Mouse (Mus musculus): ENCODE results near the gene Ttc13. TPM values are rescaled to one million over a fixed set of nuclear protein-coding genes. Genes with fewer than 3 reads are reported as not detected.

Ttc13 gene
- polyA plus RNA-seq, 1 experiment = 25.6 TPM

DNA sequence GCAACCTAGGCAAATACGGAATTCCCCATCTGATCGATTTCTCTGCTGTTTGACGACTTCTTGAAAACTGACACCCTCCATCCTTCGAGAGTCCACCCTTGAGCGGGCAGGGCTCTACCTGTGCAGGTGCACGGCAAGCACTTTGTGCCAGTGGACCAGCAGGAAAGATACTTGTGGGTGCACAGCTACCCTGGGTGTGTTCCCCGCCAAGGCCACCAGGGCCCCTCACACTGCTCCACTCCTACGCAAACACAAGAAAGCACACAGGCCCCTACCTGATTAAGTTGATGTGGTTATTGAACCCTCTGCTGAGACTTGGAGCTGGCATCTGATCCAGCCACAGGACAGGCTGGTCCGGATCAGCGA is 40.0 kb downstream of the Ttc13 start:
- Histone ChIP-seq H3ac (ENCODE audit: control insufficient read depth, insufficient read length) (no peak overlapping the region), H3K4me3 (no peak overlapping the region), H3K79me2 (ENCODE audit: control insufficient read depth, insufficient read depth) (no peaks in the 10 kb centered on the region), H3K36me3 (ENCODE audit: control insufficient read depth, insufficient read depth) (peaks cover 5% of the 10 kb centered on the region), H3K27me3 (ENCODE audit: control insufficient read depth, insufficient read depth, insufficient read length) (no peaks in the 10 kb centered on the region), H3K4me2 (ENCODE audit: low read depth) (no peak overlapping the region)
- no peak for TF ChIP-seq TCF3 (IDR thresholded peaks at IDR 0.05; ENCODE audit: insufficient read length, low read depth)
- TF ChIP-seq MAX (IDR thresholded peaks at IDR 0.05; ENCODE audit: low read depth) = no peak
- no peak for TF ChIP-seq TCF12 (IDR thresholded peaks at IDR 0.05; ENCODE audit: insufficient read depth, poor library complexity, severe bottlenecking)
- TF ChIP-seq POLR2AphosphoS2 (IDR thresholded peaks at IDR 0.05; ENCODE audit: insufficient read length, low read depth) = no peak
- no peak for TF ChIP-seq E2F4 (IDR thresholded peaks at IDR 0.05; ENCODE audit: insufficient read depth)
- no peak for TF ChIP-seq MYOD1 (IDR thresholded peaks at IDR 0.05; ENCODE audit: control insufficient read depth in 1 of 3, insufficient read length in 2 of 3, low read depth in 2 of 3)
- TF ChIP-seq POLR2A (IDR thresholded peaks at IDR 0.05; ENCODE audit: insufficient read length, low read depth) = no peak
- TF ChIP-seq CEBPB (IDR thresholded peaks at IDR 0.05; ENCODE audit: insufficient read depth, poor library complexity, severe bottlenecking) = no peak
- no peak for TF ChIP-seq MYOG (IDR thresholded peaks at IDR 0.05; ENCODE audit: control insufficient read depth in 1 of 3, insufficient read depth in 1 of 3, insufficient read length in 2 of 3, low read depth in 2 of 3)

DNA sequence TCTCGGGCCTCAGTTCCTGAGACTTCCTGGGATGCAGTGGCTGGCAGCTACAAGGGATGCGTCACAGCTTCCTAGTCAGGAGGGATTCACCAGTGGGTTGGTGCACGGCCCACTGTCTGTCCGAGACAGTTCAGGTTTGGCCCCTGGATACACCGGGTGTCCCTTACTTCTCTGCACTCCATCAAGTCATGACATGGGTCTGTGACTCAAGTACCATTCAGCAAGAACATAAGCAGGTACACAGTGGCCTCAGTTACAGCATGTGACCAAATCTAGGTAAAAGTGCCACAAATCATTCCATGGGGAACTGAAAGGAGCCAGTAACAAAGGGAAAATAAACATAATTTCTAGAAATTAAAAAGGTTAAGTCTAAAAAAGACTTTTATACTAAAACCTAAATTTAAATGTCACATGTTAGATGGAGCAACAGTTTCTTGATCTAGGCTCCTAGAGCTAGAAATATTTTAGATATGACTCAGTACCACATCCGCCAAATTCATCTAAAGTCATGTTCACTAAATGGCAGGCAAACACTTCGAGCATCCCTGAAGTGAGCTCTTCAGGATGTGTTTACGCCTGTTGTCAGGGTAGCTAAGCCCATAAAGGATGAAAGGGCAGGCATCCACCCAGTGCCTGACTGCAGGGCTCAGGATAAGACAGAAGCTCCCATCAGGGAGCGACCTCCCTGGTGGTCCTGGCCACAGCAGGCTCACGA is 40.5 kb downstream of the Ttc13 start:
- Histone ChIP-seq H3K4me2 (ENCODE audit: low read depth) (no peak overlapping the region), H3ac (ENCODE audit: control insufficient read depth, insufficient read length) (no peak overlapping the region), H3K27me3 (ENCODE audit: control insufficient read depth, insufficient read depth, insufficient read length) (no peaks in the 10 kb centered on the region), H3K36me3 (ENCODE audit: control insufficient read depth, insufficient read depth) (no peaks in the 10 kb centered on the region), H3K4me3 (no peak overlapping the region), H3K79me2 (ENCODE audit: control insufficient read depth, insufficient read depth) (no peaks in the 10 kb centered on the region)
- TF ChIP-seq MYOG (IDR thresholded peaks at IDR 0.05; ENCODE audit: control insufficient read depth in 1 of 3, insufficient read depth in 1 of 3, insufficient read length in 2 of 3, low read depth in 2 of 3) = no peak
- no peak for TF ChIP-seq SRF (IDR thresholded peaks at IDR 0.05; ENCODE audit: control insufficient read depth, insufficient read length, low read depth)
- TF ChIP-seq POLR2AphosphoS2 (IDR thresholded peaks at IDR 0.05; ENCODE audit: insufficient read length, low read depth) = no peak
- TF ChIP-seq USF1 (IDR thresholded peaks at IDR 0.05; ENCODE audit: low read depth) = no peak
- TF ChIP-seq TCF12 (IDR thresholded peaks at IDR 0.05; ENCODE audit: insufficient read depth, poor library complexity, severe bottlenecking) = no peak
- TF ChIP-seq CEBPB (IDR thresholded peaks at IDR 0.05; ENCODE audit: insufficient read depth, poor library complexity, severe bottlenecking) = no peak
- no peak for TF ChIP-seq MAX (IDR thresholded peaks at IDR 0.05; ENCODE audit: low read depth)
- no peak for TF ChIP-seq POLR2A (IDR thresholded peaks at IDR 0.05; ENCODE audit: insufficient read length, low read depth)
- no peak for TF ChIP-seq REST (IDR thresholded peaks at IDR 0.05; ENCODE audit: insufficient read depth, insufficient read length)
- TF ChIP-seq TCF3 (IDR thresholded peaks at IDR 0.05; ENCODE audit: insufficient read length, low read depth) = no peak
- TF ChIP-seq E2F4 (IDR thresholded peaks at IDR 0.05; ENCODE audit: insufficient read depth) = no peak
- TF ChIP-seq MYOD1 (IDR thresholded peaks at IDR 0.05; ENCODE audit: control insufficient read depth in 1 of 3, insufficient read length in 2 of 3, low read depth in 2 of 3) = no peak

DNA sequence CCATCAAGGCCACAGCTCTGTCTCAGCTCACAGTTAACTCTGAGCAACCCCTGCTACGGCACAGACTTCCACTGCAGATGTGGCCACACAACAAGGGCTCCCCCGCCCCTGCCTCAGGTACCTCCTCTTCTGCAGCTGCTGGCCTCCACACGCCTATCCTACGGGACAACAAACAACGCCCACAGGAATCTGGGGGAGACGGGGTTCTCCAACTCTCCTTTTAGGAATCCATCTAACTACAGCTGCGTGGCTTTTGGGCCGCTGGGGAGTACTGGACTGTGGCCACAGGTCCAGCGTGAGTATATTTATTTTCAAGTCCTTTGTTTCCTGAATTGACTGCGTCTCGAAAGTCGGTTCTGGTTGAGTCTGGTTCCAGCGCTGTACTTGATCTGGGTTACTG is 43.5 kb downstream of the Ttc13 start:
- Histone ChIP-seq H3K4me2 (ENCODE audit: low read depth) (no peak overlapping the region), H3K79me2 (ENCODE audit: control insufficient read depth, insufficient read depth) (no peaks in the 10 kb centered on the region), H3K27me3 (ENCODE audit: control insufficient read depth, insufficient read depth, insufficient read length) (no peaks in the 10 kb centered on the region), H3K4me3 (no peak overlapping the region), H3K36me3 (ENCODE audit: control insufficient read depth, insufficient read depth) (no peaks in the 10 kb centered on the region), H3ac (ENCODE audit: control insufficient read depth, insufficient read length) (no peak overlapping the region)
- TF ChIP-seq TCF3 (IDR thresholded peaks at IDR 0.05; ENCODE audit: insufficient read length, low read depth) (no peak), TCF12 (IDR thresholded peaks at IDR 0.05; ENCODE audit: insufficient read depth, poor library complexity, severe bottlenecking) (no peak), POLR2AphosphoS2 (IDR thresholded peaks at IDR 0.05; ENCODE audit: insufficient read length, low read depth) (no peak)

DNA sequence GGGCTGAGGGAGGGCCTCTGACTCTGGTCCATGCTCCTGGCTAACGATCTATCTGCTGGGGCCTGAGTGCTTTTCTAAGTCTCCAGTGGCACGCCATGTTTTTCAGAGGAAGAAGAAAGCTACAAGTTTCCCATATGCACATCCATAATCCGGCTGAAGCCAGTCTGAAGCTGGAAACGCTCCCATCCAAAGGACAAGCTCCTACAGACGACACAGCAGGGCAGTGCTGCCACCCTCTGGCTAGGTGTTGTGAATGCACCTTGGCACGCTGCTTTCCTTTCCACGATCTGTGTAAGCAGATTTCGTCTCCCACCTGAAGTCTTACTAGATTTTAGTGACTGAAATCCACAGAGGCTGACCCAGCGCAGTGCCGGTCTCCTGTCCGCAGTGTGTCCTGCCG is 44.3 kb downstream of the Ttc13 start:
- Histone ChIP-seq H3ac (ENCODE audit: control insufficient read depth, insufficient read length) (no peak overlapping the region), H3K4me2 (ENCODE audit: low read depth) (no peak overlapping the region), H3K4me3 (no peak overlapping the region), H3K79me2 (ENCODE audit: control insufficient read depth, insufficient read depth) (no peaks in the 10 kb centered on the region), H3K27me3 (ENCODE audit: control insufficient read depth, insufficient read depth, insufficient read length) (no peaks in the 10 kb centered on the region), H3K36me3 (ENCODE audit: control insufficient read depth, insufficient read depth) (peaks cover 2% of the 10 kb centered on the region)
- no peak for TF ChIP-seq USF1 (IDR thresholded peaks at IDR 0.05; ENCODE audit: low read depth)
- peak; percentile 27 for TF ChIP-seq POLR2AphosphoS2 (IDR thresholded peaks at IDR 0.05; ENCODE audit: insufficient read length, low read depth)
- TF ChIP-seq TCF3 (IDR thresholded peaks at IDR 0.05; ENCODE audit: insufficient read length, low read depth) = no peak
- no peak for TF ChIP-seq REST (IDR thresholded peaks at IDR 0.05; ENCODE audit: insufficient read depth, insufficient read length)

DNA sequence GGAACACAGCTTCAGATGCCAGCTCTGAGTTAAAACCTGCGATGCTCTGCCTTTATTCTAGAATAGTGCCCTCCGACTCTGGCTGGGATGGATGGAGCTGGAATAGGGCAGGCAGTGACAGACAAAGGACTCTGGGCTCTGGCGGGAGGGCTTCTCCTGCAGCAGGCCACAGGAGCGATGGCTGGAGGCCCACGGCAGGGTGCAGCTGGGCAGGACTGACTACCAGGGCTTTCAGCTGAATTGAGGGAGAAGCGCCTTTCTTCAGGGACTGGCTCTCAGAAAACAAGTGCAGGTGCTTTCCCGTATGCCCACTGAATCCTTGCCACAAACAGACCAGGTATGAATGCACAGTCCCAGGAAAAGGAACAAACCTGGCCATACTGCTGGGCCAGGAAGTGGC is 44.7 kb downstream of the Ttc13 start:
- no peak for TF ChIP-seq POLR2AphosphoS2 (IDR thresholded peaks at IDR 0.05; ENCODE audit: insufficient read length, low read depth)
- Histone ChIP-seq H3K4me3 (no peak overlapping the region), H3K27me3 (ENCODE audit: control insufficient read depth, insufficient read depth, insufficient read length) (no peaks in the 10 kb centered on the region), H3ac (ENCODE audit: control insufficient read depth, insufficient read length) (no peak overlapping the region), H3K36me3 (ENCODE audit: control insufficient read depth, insufficient read depth) (peaks cover 5% of the 10 kb centered on the region), H3K79me2 (ENCODE audit: control insufficient read depth, insufficient read depth) (no peaks in the 10 kb centered on the region), H3K4me2 (ENCODE audit: low read depth) (no peak overlapping the region)
